Mouse (Mus musculus): ENCODE data around the gene Zc3hav1l. TPM values are rescaled to one million over a fixed set of nuclear protein-coding genes. Genes with fewer than 3 reads are reported as not detected.

Zc3hav1l gene
- polyA plus RNA-seq, 1 experiment from 2014 or later = 6.1 TPM

DNA sequence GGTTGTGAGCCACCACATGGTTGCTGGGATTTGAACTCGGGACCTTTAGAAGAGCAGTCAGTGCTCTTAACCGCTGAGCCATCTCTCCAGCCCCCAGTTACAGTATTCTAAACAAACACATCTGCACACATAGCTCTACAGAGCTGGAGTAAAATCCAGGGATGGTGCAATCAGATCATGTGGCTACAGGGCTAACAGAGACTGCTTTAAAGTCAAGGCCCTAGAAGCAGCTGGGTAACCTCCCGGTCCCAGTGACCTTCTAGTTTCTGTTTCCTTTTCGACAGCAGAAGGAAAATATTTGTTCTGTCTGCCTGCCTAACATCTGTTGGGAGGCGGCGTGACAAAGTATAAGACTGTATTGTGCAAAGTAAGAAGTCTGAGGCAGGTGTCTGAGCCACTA is 38.9 kb upstream of the Zc3hav1l start:
- Histone ChIP-seq H3K27ac (ENCODE audit: low read depth, low read length) (no peak overlapping the region), H3K36me3 (ENCODE audit: control insufficient read depth, insufficient read depth, low read length) (no peaks in the 10 kb centered on the region), H3K4me3 (ENCODE audit: low read depth, low read length) (no peak overlapping the region), H3K9ac (ENCODE audit: low read length) (no peak overlapping the region), H3K27me3 (replicated peaks; ENCODE audit: control insufficient read depth, insufficient read depth, low read length) (no peaks in the 10 kb centered on the region), H3K4me2 (ENCODE audit: low read length) (no peak overlapping the region), H3K9me3 (replicated peaks; ENCODE audit: control insufficient read depth, low read length) (no peaks in the 10 kb centered on the region), H3K4me1 (ENCODE audit: control insufficient read depth, insufficient read depth, low read length) (no peaks in the 10 kb centered on the region)
- WGBS = 90% methylated on average over 6 of the region's 6 CpGs
- DNase-seq (ENCODE audit: low spot score) = no peak
- no peak for ATAC-seq

DNA sequence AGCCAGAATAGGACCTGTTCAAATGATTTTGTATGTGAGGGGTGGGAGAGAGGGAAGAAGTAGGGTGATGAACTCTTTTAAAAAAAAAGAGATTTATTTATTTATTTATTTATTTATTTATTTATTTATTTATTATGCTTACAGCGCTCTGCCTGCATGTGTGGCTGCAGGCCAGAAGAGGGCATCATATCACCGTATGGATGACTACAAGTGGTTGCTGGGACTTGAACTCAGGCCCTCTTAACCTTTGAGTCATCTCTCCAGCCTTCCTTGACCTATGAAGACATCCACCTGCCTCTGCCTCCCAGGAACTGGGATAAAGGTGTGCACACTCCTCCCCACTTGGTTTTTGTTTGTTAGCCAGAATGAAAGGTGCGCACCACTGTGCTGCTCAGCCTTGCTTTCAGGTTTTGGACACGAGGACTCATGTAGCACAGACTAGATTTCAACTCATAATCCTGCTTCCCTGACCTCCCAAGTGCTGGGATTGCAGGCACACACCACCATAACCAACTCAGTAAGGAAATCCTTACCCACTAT is 38.2 kb upstream of the Zc3hav1l start:
- no peak for ATAC-seq
- H3K4me3 ChIP-seq (ENCODE audit: low read depth, low read length) = no peak overlapping the region
- WGBS = 93% methylated on average over 4 of the region's 4 CpGs
- DNase-seq (ENCODE audit: low spot score) = no peak
- no peak overlapping the region for H3K4me2 ChIP-seq (ENCODE audit: low read length)
- H3K36me3 ChIP-seq (ENCODE audit: control insufficient read depth, insufficient read depth, low read length) = no peaks in the 10 kb centered on the region
- no peak overlapping the region for H3K27ac ChIP-seq (ENCODE audit: low read depth, low read length)
- H3K4me1 ChIP-seq (ENCODE audit: control insufficient read depth, insufficient read depth, low read length) = no peaks in the 10 kb centered on the region
- H3K9ac ChIP-seq (ENCODE audit: low read length) = no peak overlapping the region
- H3K27me3 ChIP-seq (replicated peaks; ENCODE audit: control insufficient read depth, insufficient read depth, low read length) = no peaks in the 10 kb centered on the region
- H3K9me3 ChIP-seq (replicated peaks; ENCODE audit: control insufficient read depth, low read length) = no peaks in the 10 kb centered on the region

DNA sequence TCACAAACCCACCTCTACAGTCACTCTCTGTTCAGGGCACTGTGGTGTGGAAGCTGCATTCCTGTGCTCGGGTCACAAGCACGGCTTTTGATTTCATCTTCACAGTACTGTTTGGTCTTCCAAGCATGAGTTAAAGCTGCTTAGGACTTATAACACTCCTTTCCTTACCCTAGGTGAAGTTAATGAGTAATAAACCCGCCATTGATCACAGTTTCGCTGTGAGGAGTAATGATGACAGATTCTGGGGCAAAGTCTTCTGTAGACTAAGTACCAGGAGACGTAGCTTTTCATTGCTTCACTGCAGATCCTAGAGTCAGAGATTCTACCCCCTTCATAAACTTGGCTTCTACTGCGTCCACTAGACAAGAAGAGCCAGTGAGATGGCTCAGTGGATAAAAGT is 36.2 kb upstream of the Zc3hav1l start:
- no peak overlapping the region for H3K4me2 ChIP-seq (ENCODE audit: low read length)

DNA sequence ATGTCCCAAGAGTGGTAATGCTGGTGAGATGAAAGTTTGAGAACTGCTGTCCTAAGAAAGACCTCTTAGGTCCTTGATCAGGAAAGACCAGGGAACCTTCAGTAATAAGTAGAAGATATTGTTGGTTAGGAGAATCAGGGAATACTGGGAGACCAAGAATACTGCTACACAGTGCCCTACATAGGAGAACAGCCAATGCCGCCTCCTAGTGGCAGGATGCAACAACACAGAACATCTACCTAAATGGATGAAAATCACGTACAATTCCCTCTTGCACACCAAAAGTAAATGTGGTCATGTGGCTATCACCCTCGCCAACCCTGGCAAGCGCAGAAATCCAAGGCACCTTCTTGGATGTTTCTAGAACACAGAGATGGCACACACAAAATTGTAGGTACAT is 27.5 kb upstream of the Zc3hav1l start:
- Histone ChIP-seq H3K4me3 (ENCODE audit: low read depth, low read length) (no peak overlapping the region), H3K4me2 (ENCODE audit: low read length) (no peak overlapping the region), H3K9me3 (replicated peaks; ENCODE audit: control insufficient read depth, low read length) (no peaks in the 10 kb centered on the region), H3K4me1 (ENCODE audit: control insufficient read depth, insufficient read depth, low read length) (no peaks in the 10 kb centered on the region), H3K27ac (ENCODE audit: low read depth, low read length) (no peak overlapping the region), H3K9ac (ENCODE audit: low read length) (no peak overlapping the region), H3K36me3 (ENCODE audit: control insufficient read depth, insufficient read depth, low read length) (no peaks in the 10 kb centered on the region), H3K27me3 (replicated peaks; ENCODE audit: control insufficient read depth, insufficient read depth, low read length) (no peaks in the 10 kb centered on the region)
- 19% methylated on average over 4 of the region's 4 CpGs for WGBS
- peak; percentile 79 for DNase-seq (ENCODE audit: low spot score)
- ATAC-seq = peak; percentile 54; the same call in 1 of the 2 replicates

More for the DNA sequence above, 36.2 kb upstream of the Zc3hav1l start:
- no peaks in the 10 kb centered on the region for H3K27me3 ChIP-seq (replicated peaks; ENCODE audit: control insufficient read depth, insufficient read depth, low read length)
- ATAC-seq = no peak
- no peak overlapping the region for H3K27ac ChIP-seq (ENCODE audit: low read depth, low read length)
- no peak overlapping the region for H3K4me3 ChIP-seq (ENCODE audit: low read depth, low read length)
- no peak for DNase-seq (ENCODE audit: low spot score)
- no peaks in the 10 kb centered on the region for H3K4me1 ChIP-seq (ENCODE audit: control insufficient read depth, insufficient read depth, low read length)
- no peak overlapping the region for H3K9ac ChIP-seq (ENCODE audit: low read length)
- H3K36me3 ChIP-seq (ENCODE audit: control insufficient read depth, insufficient read depth, low read length) = no peaks in the 10 kb centered on the region
- no peaks in the 10 kb centered on the region for H3K9me3 ChIP-seq (replicated peaks; ENCODE audit: control insufficient read depth, low read length)
- 87% methylated on average over 6 of the region's 6 CpGs for WGBS

DNA sequence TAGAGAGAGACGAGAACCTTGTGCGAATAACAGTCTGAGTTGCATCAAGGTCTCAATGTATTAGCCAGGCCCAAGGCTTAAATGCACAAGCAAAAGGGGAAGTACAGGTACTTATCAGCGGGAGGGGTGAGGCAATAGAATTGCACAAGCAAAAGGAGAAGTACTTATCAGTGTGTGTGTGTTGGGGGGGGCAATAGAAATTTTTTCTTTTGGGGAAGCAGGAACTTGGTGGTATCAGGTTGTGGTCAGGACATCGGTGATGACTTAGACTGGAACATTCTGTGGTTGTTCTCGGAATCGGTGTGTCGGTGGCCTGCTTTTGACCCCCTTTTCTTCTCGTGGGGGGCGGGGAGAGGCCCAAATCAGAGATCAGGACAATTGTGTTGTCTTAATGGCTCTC is 21.6 kb upstream of the Zc3hav1l start:
- Histone ChIP-seq H3K4me2 (ENCODE audit: low read length) (no peak overlapping the region), H3K9ac (ENCODE audit: low read length) (no peak overlapping the region), H3K4me1 (ENCODE audit: control insufficient read depth, insufficient read depth, low read length) (no peaks in the 10 kb centered on the region), H3K4me3 (ENCODE audit: low read depth, low read length) (no peak overlapping the region), H3K36me3 (ENCODE audit: control insufficient read depth, insufficient read depth, low read length) (no peaks in the 10 kb centered on the region), H3K27ac (ENCODE audit: low read depth, low read length) (no peak overlapping the region), H3K9me3 (replicated peaks; ENCODE audit: control insufficient read depth, low read length) (no peaks in the 10 kb centered on the region), H3K27me3 (replicated peaks; ENCODE audit: control insufficient read depth, insufficient read depth, low read length) (no peaks in the 10 kb centered on the region)
- DNase-seq (ENCODE audit: low spot score) (no peak), ATAC-seq (no peak)
- WGBS = 90% methylated on average over 9 of the region's 9 CpGs

GRCm38 (mm10) chr6:38316050-38316449 is 17.0 kb upstream of the Zc3hav1l start:
- Histone ChIP-seq H3K27me3 (replicated peaks; ENCODE audit: control insufficient read depth, insufficient read depth, low read length) (no peaks in the 10 kb centered on the region), H3K27ac (ENCODE audit: low read depth, low read length) (no peak overlapping the region), H3K9ac (ENCODE audit: low read length) (no peak overlapping the region), H3K36me3 (ENCODE audit: control insufficient read depth, insufficient read depth, low read length) (no peaks in the 10 kb centered on the region), H3K4me2 (ENCODE audit: low read length) (no peak overlapping the region), H3K4me3 (ENCODE audit: low read depth, low read length) (no peak overlapping the region), H3K4me1 (ENCODE audit: control insufficient read depth, insufficient read depth, low read length) (no peaks in the 10 kb centered on the region), H3K9me3 (replicated peaks; ENCODE audit: control insufficient read depth, low read length) (no peaks in the 10 kb centered on the region)
- DNase-seq (ENCODE audit: low spot score) = no peak
- ATAC-seq = no peak
- WGBS = 93% methylated on average over 4 of the region's 4 CpGs

DNA sequence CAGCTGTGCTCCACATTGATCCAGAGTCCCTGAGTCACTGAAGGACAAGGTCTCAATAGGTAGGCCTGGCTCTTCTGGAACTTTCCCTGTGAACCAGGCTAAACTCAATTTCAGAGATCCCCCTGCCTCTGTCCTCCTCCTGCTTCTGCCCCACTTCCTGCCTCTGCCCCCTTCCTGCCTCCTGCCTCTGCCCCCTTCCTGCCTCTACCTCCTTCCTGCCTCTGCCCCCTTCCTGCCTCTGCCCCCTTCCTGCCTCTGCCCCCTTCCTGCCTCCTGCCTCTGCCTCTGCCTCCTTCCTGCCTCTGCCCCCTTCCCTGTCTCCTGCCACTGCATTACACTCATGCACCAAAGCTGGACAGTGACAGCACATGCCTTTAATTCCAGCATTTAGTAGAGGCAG is 10.7 kb upstream of the Zc3hav1l start:
- H3K9me3 ChIP-seq (replicated peaks; ENCODE audit: control insufficient read depth, low read length) = no peaks in the 10 kb centered on the region
- ATAC-seq (no peak), DNase-seq (ENCODE audit: low spot score) (no peak)
- no peak overlapping the region for H3K9ac ChIP-seq (ENCODE audit: low read length)
- H3K27ac ChIP-seq (ENCODE audit: low read depth, low read length) = no peak overlapping the region
- H3K4me3 ChIP-seq (ENCODE audit: low read depth, low read length) = no peak overlapping the region
- no peaks in the 10 kb centered on the region for H3K27me3 ChIP-seq (replicated peaks; ENCODE audit: control insufficient read depth, insufficient read depth, low read length)
- H3K4me1 ChIP-seq (ENCODE audit: control insufficient read depth, insufficient read depth, low read length) = no peaks in the 10 kb centered on the region
- no peaks in the 10 kb centered on the region for H3K36me3 ChIP-seq (ENCODE audit: control insufficient read depth, insufficient read depth, low read length)
- no peak overlapping the region for H3K4me2 ChIP-seq (ENCODE audit: low read length)

DNA sequence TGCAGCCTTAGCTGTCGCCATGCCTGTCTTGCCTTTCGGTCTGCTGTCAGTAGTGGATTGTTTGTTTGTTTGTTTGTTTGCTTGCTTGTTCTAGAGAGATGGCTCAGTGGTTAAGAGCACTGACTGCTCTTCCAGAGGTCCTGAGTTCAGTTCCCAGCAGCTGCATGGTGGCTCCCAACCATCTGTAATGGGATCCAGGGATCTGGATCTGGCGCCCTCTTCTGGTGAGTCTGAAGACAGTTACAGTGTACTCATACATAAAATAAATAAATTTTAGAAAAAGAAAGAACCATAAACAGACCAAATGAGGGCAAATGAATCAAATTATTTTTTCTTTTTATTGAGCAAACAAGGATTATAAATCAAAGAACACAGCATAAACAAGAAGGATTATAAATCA is 5.9 kb upstream of the Zc3hav1l start:
- no peak overlapping the region for H3K27ac ChIP-seq (ENCODE audit: low read depth, low read length)
- no peak overlapping the region for H3K4me2 ChIP-seq (ENCODE audit: low read length)
- no peaks in the 10 kb centered on the region for H3K36me3 ChIP-seq (ENCODE audit: control insufficient read depth, insufficient read depth, low read length)
- no peaks in the 10 kb centered on the region for H3K9me3 ChIP-seq (replicated peaks; ENCODE audit: control insufficient read depth, low read length)
- DNase-seq (ENCODE audit: low spot score) (no peak), ATAC-seq (no peak)
- H3K27me3 ChIP-seq (replicated peaks; ENCODE audit: control insufficient read depth, insufficient read depth, low read length) = no peaks in the 10 kb centered on the region
- no peaks in the 10 kb centered on the region for H3K4me1 ChIP-seq (ENCODE audit: control insufficient read depth, insufficient read depth, low read length)
- H3K4me3 ChIP-seq (ENCODE audit: low read depth, low read length) = no peak overlapping the region
- 78% methylated on average over 3 of the region's 3 CpGs for WGBS
- H3K9ac ChIP-seq (ENCODE audit: low read length) = no peak overlapping the region

DNA sequence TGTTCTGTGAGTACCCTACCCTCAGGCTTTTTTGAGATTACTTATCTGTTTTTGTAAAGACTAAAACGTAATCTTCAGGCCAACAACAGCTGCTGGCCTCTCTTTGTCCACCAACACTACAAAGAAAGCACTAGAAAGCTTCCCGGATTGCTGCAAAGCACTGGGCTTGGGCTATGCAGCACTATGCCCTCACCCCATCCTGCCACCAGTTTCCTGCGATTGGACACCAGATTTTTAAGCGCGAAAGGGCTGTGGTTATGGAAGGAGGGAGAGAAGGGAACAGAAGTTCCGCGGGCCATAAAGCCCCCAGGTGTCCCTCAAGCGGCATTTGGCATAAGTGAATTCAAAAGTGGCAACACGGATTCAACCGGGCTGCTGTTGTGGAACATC is 818 bp downstream of the Zc3hav1l start:
- WGBS = 1% methylated on average over 10 of the region's 10 CpGs
- peaks cover 27% of the 10 kb centered on the region for H3K36me3 ChIP-seq (ENCODE audit: control insufficient read depth, insufficient read depth, low read length)
- H3K9me3 ChIP-seq (replicated peaks; ENCODE audit: control insufficient read depth, low read length) = no peaks in the 10 kb centered on the region
- peak overlapping the region; percentile 92 for H3K27ac ChIP-seq (ENCODE audit: low read depth, low read length)
- H3K27me3 ChIP-seq (replicated peaks; ENCODE audit: control insufficient read depth, insufficient read depth, low read length) = no peaks in the 10 kb centered on the region
- peak; percentile 51 for ATAC-seq
- peak overlapping the region; percentile 95 for H3K9ac ChIP-seq (ENCODE audit: low read length)
- H3K4me3 ChIP-seq (ENCODE audit: low read depth, low read length) = peak overlapping the region; percentile 76
- peaks cover 3% of the 10 kb centered on the region; the same call in 1 of the 2 replicates for H3K4me1 ChIP-seq (ENCODE audit: control insufficient read depth, insufficient read depth, low read length)
- DNase-seq (ENCODE audit: low spot score) = peak; percentile 58
- peak overlapping the region; percentile 70 for H3K4me2 ChIP-seq (ENCODE audit: low read length)
